Mouse (Mus musculus) spleen, postnatal 4 days (tissue): ENCODE measurements around the gene Apeh.
A peak's percentile ranks its signal among the peaks of the same experiment; 100 is the strongest.

Source experiments
- DNase-seq, 2 experiments: peaks; one replicate each; pipeline ENCODE4 v3.0.0; 2022; ENCODE audit warnings: low spot score in 2 of 2

Apeh gene

DNA sequence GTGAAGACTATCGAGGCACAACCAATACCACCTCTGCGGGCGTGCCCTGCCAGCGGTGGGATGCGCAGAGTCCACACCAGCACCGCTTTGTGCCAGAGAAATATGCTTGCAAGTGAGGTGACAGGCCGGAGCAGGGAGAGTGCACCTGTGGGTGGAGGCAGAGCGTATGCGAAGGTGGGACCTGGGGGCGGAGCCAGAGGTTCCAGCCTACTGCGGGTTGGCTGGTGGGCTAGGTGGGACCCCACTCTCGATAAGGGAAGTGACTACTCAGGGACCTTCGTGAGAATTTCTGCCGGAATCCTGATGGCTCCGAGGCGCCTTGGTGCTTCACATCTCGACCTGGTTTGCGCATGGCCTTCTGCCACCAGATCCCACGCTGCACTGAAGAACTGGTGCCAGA lies 11.9 kb downstream of the Apeh start:
- DNase-seq = peak in 1 of 2 experiments; percentile 58

DNA sequence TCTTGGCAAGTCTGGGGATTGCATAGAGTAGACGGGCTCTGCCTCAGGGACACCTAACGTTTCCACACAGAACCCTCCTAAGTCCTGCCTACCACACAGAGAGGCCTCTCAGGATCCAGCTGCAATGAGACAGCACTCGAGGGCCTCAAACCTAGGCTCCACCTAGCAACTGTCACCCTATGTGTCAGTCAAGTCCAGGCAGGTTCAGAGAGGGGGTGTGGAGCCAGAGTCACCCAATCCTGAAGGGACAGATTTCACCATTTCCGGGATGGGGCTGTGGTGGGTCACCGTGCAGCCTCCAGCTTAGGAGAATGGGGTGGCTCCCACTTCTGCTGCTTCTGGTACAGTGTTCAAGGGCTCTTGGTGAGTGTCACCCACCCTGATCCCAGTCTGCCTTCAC lies 14.2 kb downstream of the Apeh start, which contains the start of gene Mst1:
Gene Mst1, plus strand, starts transcription at position 269 of the 400 bp plus-strand sequence.
- peak; percentile 75 to 80 for DNase-seq

DNA sequence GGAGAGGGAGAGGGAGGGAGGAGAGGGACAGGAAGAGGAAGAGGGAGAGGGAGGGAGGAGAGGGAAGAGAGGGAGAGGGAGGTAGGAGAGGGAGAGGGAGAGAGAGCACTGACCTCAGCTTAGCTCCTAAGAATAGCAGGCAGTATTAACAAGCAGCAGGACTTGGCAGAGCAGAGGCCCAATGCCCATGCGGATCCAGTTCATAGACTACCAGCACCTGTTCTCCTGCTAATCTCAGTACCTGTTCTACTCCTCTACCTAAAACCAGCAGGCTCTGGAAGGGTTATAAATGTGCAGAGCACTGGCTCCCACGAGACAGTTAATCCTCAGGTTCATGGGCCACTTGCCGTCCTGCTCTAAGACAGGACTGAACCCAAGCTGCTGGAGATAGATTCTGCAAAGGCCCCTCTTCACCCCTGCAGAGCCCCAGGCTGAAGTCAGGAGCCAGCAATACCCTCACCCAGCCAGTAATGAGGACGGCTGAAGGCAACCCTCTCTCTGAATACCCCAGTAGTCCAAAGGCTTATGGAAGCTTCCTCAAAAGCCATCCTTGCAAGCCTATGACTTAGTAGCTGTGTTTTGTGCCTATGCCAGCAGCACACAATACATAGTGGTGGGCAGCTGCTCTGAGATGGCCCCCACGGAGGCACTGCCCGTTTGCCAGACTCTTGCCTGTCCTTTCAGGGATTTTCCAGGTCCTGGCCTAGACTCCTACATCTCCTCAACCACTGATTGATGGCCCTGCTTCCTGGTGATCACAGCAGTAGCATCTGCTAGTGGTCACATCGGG lies 21.1 kb downstream of the Apeh start:
- no peak for DNase-seq

DNA sequence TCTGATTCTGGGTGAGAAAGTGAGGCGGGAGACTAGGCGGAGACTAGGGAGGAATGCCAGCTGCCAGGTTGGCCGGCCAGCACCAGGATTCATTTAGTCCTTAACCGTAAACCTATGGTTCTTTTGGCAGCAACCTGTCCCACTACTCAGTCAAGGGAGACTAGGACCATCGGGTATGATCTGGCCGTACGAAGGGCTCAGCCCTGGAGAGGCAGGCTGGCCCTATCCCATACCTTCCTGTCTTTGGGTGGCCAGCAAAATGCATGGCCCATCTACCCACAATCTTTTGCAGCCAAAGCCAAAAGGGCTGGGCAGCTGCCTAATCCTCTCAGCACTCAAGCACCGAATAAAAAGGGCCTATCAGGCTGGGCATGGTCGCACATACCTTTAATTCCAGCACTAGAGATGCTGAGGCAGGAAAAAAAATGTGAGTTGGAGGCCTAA lies 21.9 kb downstream of the Apeh start:
- DNase-seq = no peak

DNA sequence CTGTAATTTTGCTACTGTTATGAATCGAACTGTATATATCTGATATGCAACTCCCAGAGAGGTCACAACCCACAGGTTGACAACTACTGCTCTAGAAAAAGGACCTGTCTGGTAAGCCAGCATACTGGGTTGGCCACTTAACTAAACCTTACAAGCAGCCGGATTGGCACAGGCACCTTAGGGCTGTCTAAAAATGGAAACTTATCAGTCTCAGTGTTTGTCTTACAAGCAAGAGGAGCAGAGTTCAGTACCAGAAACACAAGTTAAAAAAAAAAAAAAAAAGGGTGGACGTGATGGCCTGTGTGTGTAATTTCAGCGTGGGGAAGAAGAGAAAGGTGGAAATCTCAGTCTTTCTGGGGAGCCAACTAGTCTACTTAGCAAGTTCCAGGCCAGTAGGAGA lies 22.6 kb downstream of the Apeh start:
- DNase-seq = no peak

DNA sequence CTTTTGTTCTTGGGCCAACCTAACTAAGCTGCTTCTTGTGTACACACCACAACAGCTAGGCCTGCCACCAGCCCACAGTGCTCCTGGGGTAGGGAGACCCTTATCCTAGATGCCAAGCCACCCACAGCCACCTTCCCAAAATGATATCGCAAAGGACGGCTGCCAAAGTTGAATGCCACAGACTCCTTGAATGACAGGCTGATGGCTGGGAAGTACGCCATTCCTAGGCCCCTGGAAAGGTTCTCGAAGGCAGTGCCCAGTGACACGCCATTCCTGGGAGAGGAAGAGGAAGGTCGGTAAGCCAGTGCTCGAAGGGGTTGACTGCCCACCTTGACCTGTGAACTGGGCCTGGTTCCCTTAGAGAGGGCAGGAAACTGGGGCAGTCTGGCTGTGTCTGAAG lies 24.9 kb downstream of the Apeh start:
- DNase-seq = no peak

DNA sequence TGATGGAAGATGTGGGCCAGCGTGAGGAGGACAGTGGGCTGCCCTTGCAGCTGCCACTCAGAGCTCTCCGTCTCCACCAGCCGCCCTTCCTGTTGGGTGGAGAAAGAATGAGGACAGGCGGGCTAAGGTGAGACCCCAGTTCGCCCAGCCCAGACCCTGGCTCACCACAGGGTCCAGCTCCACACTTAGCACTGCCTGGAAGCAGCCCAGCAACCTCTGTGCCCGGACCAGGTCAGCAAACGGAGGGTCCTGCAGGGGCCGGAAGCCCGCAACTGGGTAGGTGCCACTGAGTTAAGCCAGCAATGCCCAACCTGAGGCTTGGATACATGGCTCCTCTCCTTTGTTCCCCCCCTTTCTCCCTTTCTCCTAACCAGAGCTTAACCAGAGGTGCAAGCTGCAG lies 25.4 kb downstream of the Apeh start:
- no peak for DNase-seq

DNA sequence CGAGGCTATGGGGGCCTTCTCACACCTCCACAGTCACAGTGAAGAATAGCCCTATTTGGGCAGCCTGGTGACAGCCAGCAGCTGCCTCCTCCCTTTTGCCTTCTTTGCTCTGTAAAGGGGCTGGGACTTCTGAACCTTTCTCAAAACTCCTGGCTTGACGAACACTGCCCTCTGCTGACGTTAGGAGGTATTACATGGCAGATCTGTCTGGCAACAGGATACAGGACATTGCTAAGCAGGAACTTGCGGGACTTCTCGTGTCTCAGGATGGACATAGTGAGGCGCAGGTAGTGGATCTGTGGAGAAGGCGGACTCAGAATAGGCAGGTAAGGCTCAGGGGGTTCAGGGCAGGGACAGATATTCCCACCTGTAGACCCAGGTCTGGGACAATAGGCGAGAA lies 26.5 kb downstream of the Apeh start:
- DNase-seq = peak; percentile 85 to 94

DNA sequence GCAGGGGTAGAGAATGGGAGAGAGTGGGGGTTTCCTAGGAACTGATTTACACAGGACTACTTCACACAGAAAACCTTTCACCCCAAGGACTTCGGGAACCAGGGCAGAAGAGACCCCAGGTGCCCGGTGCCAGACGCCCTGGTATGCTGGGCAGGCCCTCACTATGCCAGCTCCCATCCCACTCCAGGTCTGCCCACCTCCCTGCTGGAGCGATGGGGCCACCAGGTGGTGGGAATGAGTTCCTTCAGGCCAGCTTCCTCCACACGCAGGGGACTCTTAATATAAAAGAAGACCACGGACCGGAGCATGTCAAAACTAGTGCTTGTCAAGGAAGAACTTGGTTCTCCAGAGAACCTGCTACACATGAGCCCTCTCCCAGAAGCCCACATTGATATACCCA lies 27.2 kb downstream of the Apeh start:
- DNase-seq = no peak

DNA sequence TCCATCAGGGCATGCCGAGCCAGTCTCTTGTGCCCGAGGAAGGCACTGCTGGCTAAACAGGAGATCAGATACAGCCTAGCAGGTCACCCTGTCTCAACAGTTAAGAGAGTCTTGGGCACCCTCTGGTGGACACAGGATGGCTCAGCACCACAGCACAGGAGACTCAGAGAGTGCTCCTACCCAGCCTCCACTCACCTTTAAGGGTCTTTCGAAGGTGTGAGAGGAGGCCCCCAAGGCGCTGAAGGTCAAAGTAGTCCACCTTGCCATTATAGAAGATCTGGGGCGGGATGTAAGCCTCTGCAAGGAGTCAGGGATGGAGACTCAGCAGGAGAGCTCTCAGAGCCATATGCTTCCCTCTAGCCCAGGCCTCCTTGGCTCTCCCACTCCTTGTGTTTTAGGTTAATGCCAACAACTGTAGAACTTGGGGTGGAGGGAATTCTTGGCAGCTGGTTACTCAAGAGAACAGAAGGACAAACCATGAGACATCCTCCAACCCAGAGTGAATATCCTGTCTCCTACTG lies 28.9 kb downstream of the Apeh start:
- DNase-seq = peak in 1 of 2 experiments; percentile 69

DNA sequence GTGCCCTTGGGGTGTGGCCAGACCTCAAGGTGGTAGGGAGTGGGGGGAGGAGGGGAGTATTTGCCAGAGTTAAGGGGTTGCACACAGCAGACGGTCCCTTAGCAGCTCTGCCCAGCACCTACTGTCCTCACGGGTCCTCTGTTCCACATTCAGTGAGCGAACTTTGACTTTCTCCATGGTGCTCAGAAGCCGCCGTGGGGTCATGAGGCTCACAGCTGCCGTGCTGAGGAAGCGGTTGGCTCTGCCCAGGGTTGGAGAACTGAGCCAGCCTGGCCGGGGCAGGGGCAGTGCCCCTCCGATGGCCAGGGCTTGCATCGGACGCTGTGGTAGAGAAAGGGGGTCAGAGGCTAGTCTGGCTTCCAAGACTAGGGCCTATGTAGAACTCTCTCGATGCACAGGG lies 31.0 kb downstream of the Apeh start:
- DNase-seq = no peak

DNA sequence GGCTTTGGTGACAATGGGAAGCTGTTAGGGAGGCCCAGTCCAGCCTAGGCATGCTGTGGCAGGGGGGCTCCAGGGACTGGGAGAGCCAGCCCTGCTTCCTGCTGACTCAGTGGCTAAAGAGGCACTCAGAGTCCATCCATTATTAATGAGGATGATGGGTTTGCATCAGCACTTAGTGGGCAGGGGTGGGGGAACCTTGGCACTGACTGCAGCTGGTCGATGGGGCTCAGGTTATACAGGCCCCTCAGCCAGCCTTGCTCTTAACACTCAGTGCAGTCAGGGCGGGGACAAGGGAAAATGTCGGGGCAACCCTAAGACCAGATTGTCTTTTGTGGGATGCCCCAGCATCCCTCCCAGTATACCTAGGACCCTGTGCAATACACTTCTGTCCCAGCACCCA lies 32.3 kb downstream of the Apeh start:
- no peak for DNase-seq

DNA sequence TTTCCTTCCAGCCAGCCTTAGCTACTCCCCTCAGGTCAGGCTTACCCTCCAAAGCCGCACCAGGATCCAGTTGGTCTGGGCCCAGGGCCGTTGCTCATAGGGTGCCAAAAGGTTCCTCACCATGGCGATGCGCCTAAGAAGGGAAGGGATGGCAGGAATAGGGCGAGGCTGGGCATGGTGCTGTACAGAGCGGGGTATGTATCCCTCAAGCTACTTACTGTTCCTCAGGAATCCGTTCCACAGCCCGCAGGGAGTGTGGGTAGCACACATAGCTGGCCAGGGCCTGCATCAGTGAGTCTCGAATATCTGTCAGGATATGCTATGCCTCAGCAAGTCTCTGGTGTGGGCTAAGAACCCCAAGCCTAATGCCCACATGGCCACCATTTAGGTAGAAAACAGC lies 36.1 kb downstream of the Apeh start:
- no peak for DNase-seq

DNA sequence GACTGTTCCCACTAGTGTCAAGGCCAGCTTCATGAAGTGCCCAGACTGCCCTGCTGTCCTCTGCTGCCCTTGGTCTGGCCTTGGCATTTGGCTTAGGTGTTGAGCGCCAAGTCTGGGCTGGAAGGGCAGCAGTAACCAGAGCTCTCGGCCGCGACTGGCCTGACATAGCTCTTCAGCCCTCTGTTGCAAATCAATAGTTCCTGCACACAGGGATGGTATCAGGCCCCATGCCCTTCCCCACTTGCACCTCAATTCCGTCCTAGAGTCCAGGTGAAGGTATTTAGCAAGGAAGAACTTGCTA lies 37.2 kb downstream of the Apeh start:
- no peak for DNase-seq

DNA sequence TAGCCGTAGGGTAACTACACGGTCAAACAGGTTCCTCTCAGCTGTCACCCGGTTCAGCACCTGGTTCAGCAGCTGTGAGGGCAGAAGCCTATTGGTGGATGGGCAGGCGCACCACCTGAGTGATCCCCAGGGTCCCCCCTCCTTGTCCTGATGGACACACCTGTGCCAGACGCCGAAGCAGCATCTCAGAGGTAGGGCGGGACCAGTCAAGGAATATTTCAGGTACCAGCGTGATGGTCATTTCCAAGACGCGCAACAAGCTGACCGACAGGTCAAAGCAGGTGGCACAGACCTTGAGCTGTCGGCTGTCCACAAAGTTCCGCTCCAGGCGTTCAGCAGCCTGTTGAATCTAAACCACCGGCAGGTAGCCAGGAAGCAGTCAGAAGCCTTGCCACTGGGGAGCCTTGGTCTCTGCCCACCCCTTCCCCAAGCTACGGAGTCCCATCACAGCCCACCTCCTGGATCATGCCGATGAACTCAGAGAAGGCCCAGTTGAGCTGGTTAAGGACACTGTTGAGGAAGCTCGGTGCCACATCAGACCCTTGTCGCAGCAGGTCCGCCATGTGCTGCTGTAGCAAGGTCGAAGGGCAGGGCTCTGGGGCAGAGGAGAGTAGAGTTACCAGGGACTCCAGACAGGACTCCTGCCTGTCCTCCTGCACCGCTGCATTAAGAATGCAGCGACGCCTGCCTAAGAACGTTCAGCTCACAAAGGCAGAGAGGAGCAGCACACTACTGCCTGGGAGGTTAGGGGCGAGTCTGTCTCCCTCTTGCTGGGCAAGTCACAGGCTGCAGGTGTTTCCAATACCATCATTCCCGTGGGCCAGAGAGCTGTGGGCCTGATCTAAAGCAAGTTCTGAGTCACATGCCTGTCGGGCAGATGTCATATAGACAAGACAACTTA lies 37.8 kb downstream of the Apeh start:
- DNase-seq = peak in 1 of 2 experiments; percentile 61

DNA sequence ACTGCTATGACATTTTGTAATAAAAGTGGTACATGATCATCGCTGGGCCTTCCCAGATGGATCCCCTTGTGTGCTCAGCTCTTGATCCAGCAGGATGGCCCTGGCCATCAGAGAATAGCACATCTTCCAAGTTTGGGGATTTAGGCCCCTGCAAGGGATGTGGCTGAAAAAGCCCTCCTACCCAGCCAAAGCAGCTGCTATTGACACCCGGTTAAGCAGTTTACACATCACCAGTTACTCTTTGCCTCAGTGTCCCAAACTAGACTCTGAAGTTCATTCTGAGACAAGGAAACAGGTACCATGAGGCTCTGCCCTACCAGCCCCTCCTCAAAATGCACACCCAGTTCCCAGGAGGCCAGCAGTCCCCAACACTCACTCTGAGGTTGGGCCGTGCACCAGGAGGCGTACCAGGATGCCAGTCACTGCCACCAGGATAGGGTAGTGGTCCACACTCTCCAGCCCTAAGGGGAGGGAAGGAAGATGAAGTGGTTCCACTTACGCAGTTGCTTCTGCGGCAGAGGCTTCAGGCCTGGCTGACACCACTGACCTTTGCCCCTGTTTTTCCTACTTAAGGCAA lies 38.7 kb downstream of the Apeh start:
- DNase-seq = peak in 1 of 2 experiments; percentile 58

DNA sequence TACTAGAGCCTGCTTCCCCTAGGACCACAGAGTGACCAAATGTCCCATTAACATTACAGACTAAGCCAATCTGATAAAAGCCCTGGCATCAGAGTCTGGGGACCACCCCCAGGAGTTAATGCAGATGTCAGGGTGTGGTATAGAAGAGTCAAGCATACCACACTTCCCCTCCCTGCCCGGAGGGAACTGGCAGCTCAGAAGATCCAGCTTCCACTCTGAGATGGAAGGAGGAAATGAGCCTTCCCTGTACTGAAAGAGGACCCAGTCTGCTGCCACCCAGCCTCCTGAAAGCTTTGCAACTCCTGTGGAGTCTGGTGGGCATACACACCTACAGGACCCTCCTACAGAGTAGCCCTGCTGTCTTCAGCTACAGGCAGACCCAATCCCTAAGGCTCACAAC lies 39.3 kb downstream of the Apeh start:
- DNase-seq = peak in 1 of 2 experiments; percentile 53

DNA sequence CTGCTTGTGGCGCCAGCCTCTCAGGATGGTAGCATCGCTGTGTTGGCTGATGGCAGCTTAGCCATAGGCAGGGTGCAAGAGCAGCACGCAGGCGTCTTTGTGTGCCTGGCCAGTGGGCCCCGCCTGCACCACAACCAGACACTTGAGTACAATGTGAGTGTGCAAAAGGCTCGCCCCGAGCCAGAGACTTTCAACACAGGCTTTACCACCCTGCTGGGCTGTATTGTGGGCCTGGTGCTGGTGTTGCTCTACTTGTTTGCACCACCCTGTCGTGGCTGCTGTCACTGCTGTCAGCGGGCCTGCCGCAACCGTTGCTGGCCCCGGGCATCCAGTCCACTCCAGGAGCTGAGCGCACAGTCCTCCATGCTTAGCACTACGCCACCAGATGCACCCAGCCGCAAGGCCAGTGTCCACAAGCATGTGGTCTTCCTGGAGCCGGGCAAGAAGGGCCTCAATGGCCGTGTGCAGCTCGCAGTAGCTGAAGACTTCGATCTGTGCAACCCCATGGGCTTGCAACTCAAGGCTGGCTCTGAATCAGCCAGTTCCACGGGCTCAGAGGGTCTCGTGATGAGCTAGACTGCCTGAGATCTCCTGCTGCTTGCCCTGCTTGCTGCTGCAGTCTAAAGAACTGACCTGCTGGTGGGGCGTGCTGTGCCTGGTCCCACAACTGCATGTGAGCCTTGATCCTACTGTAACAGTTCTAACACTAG lies 39.9 kb downstream of the Apeh start:
- peak in 1 of 2 experiments; percentile 62 for DNase-seq

DNA sequence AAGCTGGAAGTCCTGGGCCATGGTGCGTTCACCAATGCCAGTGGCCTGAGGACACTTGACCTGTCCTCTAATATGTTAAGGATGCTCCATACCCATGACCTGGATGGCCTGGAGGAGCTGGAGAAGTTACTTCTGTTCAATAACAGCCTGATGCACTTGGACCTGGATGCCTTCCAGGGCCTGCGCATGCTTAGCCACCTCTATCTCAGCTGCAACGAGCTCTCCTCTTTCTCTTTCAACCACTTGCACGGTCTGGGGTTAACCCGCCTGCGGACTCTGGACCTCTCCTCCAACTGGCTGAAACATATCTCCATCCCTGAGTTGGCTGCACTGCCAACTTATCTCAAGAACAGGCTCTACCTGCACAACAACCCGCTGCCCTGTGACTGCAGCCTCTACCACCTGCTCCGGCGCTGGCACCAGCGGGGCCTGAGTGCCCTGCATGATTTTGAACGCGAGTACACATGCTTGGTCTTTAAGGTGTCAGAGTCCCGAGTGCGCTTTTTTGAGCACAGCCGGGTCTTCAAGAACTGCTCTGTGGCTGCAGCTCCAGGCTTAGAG lies 40.7 kb downstream of the Apeh start:
- peak in 1 of 2 experiments; percentile 61 for DNase-seq

DNA sequence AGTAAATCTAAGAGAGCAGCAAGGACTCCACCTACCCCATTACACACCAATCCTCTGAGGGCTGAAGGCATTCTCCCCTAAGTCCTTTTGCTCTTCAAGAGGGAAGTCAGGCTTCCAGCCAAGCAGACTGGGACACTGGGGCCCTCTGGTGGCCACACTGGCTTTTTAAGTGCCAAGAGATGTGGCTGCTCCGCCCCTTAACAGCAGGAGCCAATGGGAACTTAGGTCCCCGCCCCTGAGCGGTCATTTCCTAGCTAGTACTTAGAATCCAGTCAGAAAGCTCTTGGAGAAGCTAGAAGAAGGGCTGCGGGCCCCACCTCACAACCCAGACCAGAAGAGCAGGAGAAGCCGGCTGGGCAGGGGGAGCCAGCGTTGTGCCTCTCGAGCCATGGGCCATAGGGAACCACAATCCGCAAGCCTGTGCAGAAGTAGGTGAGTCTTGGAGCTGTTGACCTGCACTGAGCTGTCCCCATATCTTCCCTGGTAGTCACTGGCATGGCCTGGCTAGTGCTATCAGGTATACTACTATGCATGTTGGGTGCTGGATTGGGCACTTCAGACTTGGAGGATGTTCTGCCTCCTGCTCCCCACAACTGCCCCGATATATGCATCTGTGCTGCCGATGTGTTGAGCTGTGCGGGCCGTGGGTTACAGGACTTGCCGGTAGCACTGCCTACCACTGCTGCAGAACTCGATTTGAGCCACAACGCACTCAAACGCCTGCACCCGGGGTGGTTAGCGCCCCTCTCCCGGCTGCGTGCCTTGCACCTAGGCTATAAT lies 41.3 kb downstream of the Apeh start, which contains the start of gene Amigo3:
Gene Amigo3, plus strand, starts transcription at position 275 of the 780 bp plus-strand sequence.
- peak; percentile 97 to 99 for DNase-seq
